In genomic region chr6:30174461-30175224, GRCm38 (mm10) we compare ENCODE assay signal across 7 mouse cellular contexts.
DNase-seq lines count a peak whose midpoint lies in the region; ATAC-seq and TF ChIP-seq lines count a peak whose summit lies in the region.

No protein-coding gene starts in this region.

- H3K27me3 ChIP-seq in spleen, adult 2 months (ENCODE audit: control insufficient read depth, insufficient read depth, low read length): peaks cover 59% of the 10 kb centered on the region
- peaks cover 94% of the 10 kb centered on the region for H3K27me3 ChIP-seq in embryonic facial prominence, embryonic 12.5 days
- H3K27me3 ChIP-seq in neural tube, embryonic 14.5 days (ENCODE audit: control insufficient read depth, insufficient read depth, low read length): peaks cover 72% of the 10 kb centered on the region

- H3K4me1 ChIP-seq in spleen, adult 2 months (ENCODE audit: control insufficient read depth, insufficient read depth, insufficient read length): peaks cover 25% of the 10 kb centered on the region
- peaks cover 47% of the 10 kb centered on the region for H3K4me1 ChIP-seq in embryonic facial prominence, embryonic 12.5 days
- H3K4me1 ChIP-seq in neural tube, embryonic 14.5 days (ENCODE audit: control insufficient read depth, insufficient read depth, low read length): peaks cover 2% of the 10 kb centered on the region; the same call in 1 of the 2 replicates

- TF ChIP-seq POLR2A in spleen, adult 2 months (IDR thresholded peaks at IDR 0.05; ENCODE audit: low read depth, low read length): no peak

- no peak overlapping the region for H3K27ac ChIP-seq in spleen, adult 2 months (ENCODE audit: insufficient read depth, low read length)
- H3K27ac ChIP-seq in embryonic facial prominence, embryonic 12.5 days: peak overlapping the region; percentile 86
- peak overlapping the region; percentile 40; the same call in 1 of the 2 replicates for H3K27ac ChIP-seq in neural tube, embryonic 14.5 days (ENCODE audit: low read depth, low read length)

- ATAC-seq in embryonic facial prominence, embryonic 12.5 days (ENCODE audit: insufficient number of reproducible peaks, insufficient read depth, low FRiP score, low TSS enrichment): peak; percentile 16; the same call in 1 of the 2 replicates
- no peak for ATAC-seq in neural tube, embryonic 14.5 days (ENCODE audit: low read depth)

- DNase-seq in spleen, adult 2 months (ENCODE audit: low read depth in 1 of 2, low spot score in 2 of 2): no peak
- no peak for DNase-seq in spleen, postnatal 4 days (ENCODE audit: low spot score in 2 of 2)
- peak; percentile 29 to 30 for DNase-seq in kidney, postnatal 4 days
- DNase-seq in gastrocnemius, postnatal 4 days (ENCODE audit: low spot score in 2 of 2): no peak
- DNase-seq in urinary bladder, postnatal 10 days (ENCODE audit: low spot score): no peak

- no peaks in the 10 kb centered on the region for H3K9me3 ChIP-seq in embryonic facial prominence, embryonic 12.5 days
- no peaks in the 10 kb centered on the region for H3K9me3 ChIP-seq in neural tube, embryonic 14.5 days (ENCODE audit: control insufficient read depth, low read length)

- H3K4me3 ChIP-seq in spleen, adult 2 months (ENCODE audit: extremely low read depth, insufficient read depth, insufficient read length): peak overlapping the region; percentile 51
- H3K4me3 ChIP-seq in embryonic facial prominence, embryonic 12.5 days: peak overlapping the region; percentile 42
- peak overlapping the region; percentile 24; the same call in 1 of the 2 replicates for H3K4me3 ChIP-seq in neural tube, embryonic 14.5 days (ENCODE audit: low read depth, low read length)

- H3K36me3 ChIP-seq in spleen, adult 2 months (ENCODE audit: control insufficient read depth, insufficient read depth, low read length): no peaks in the 10 kb centered on the region
- H3K36me3 ChIP-seq in embryonic facial prominence, embryonic 12.5 days: no peaks in the 10 kb centered on the region
- no peaks in the 10 kb centered on the region for H3K36me3 ChIP-seq in neural tube, embryonic 14.5 days (ENCODE audit: control insufficient read depth, insufficient read depth, low read length)

- no peak for TF ChIP-seq CTCF in spleen, adult 2 months (IDR thresholded peaks at IDR 0.05; ENCODE audit: extremely low read depth, insufficient read depth, insufficient read length, insufficient replicate concordance)

- peak overlapping the region; percentile 40 for H3K9ac ChIP-seq in embryonic facial prominence, embryonic 12.5 days
- H3K9ac ChIP-seq in neural tube, embryonic 14.5 days (replicated peaks; ENCODE audit: low read depth, low read length): no peak overlapping the region

- H3K4me2 ChIP-seq in embryonic facial prominence, embryonic 12.5 days (replicated peaks): peak overlapping the region; percentile 57
- no peak overlapping the region; the same call in 1 of the 2 replicates for H3K4me2 ChIP-seq in neural tube, embryonic 14.5 days (ENCODE audit: low read depth, low read length)

- WGBS in spleen, adult 2 months: 2% methylated on average over 31 of the region's 33 CpGs
- 2% methylated on average over 33 of the region's 33 CpGs for WGBS in embryonic facial prominence, embryonic 12.5 days
- WGBS in neural tube, embryonic 14.5 days: 1% methylated on average over 32 of the region's 33 CpGs

Comparison
In these comparisons a context has a peak if more than half of its experiments do, and no peak if none do; other contexts are left out.
1. DNase-seq: peak in kidney, postnatal 4 days (2 of 2); none in spleen, adult 2 months (0 of 2), spleen, postnatal 4 days (0 of 2), gastrocnemius, postnatal 4 days (0 of 2) and urinary bladder, postnatal 10 days (single experiment).
2. Peak in every context shown above with its lines, with median percentiles within 50 percentile points of each other: H3K4me3 ChIP-seq.